Mouse (Mus musculus) cerebellum, adult 18-20 months (tissue): ENCODE results near the gene Usp20.
"Not testable (repeated sequence)": the region's sequence is repeated elsewhere in the genome, so short reads cannot be mapped to it uniquely, and the experiment has no call there.

ENCODE experiments used
- DNase-seq, 2 experiments: peaks; one replicate each; pipeline ENCODE4 v3.0.0; 2021

Usp20 gene

DNA sequence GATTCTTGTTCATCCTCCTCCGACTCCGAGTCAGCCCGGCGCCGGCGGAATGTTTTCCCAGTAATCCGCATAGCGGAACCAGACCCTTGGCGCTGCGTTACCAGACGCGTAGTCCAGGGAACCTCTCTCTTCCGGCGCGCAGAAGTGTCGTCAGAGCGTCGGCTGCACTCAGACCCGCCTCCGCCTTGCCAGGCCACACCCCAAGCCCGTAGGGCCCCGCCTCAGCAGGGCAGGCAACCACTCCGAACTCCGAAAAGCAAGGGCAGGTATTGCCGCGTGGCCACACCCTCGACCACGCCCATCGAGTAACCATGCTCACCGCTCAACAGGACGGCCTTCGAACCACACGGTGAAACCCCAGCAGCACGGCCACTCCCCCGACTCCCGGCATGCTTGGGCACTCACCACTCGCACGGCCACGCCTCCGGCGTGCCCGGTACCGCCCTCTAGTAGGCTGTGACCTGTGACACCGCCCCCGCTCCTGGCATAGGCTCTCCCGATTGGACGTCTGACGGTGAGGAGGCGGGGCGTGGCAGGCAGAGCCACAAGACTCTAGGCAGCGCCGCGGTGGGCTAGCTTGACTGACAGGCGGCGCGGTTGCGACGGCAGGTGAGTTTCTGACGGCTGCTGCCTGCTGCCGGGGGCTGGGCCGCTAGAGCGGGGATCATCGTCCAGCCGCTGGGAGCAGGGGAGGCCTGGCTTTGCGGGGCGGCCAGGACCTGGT lies at the start of gene Usp20, which contains the start of gene BC005624:
Gene Usp20 (plus strand): TSS at position 490 of the 724 bp plus-strand sequence.
Gene BC005624 (minus strand): TSS at position 412 of the 724 bp plus-strand sequence.
- DNase-seq: peak; percentile 99 to 100

DNA sequence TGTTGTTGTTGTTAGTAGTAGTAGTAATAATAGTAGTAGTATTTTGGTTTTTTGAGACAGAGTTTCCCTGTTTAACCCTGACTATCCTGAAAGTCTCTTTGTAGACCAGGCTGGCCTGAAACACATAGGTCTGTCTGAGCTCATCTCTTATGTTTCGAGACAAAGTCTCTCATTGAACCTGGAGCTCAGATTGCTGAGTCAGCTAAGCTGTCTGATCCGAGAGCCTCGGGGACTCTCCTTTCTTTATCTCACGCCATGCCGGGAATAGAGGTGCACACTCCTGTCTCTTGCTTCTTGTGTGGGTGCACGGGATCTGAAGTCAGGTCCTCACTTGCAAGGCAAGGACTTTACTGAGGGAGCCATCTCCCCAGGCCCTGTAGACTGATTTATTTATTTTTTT lies 49.0 kb upstream of the Usp20 start:
- no peak for DNase-seq

DNA sequence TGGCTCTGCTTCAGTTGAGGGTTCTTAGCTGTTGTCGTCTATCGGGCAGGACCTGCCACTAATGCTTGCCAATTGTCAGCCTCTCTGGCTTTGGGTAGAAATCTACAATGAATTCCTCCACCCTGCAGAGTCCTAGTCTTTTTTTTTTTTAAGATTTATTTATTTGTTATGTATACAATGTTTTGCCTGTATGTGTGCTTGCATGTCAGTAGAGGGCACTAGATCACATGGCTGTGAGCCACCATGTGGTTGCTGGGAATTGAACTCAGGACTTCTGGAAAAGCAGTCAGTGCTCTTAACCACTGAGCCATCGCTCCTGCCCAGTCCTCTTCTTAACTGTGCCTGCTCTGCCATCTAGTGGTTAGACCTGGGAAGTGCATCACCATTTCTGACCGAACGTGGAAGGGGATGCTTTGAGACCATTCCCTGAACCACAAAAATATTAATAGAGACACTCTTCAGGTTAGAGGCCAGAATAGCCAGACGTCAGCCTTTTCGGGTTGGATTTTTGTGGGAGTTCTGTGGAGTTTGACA lies 48.1 kb upstream of the Usp20 start:
- DNase-seq: peak; percentile 73 to 78

DNA sequence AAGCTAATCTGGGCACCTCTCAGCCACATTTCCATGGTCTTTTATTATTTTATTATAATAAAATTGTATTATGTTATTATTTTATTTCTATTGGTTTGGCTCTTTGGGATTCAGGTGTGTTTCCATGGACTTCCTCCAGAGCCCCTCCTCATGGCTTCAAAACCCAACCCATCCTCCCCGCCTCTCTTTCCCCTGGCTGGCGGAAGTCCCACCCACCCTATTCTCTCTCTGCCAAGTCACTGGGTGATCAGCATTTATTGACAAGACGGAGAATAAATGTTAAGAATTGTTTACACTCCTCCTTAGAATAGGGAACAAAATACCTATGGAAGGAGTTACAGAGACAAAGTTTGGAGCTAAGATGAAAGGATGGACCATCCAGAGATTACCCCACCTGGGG lies 45.3 kb upstream of the Usp20 start:
- no peak for DNase-seq

DNA sequence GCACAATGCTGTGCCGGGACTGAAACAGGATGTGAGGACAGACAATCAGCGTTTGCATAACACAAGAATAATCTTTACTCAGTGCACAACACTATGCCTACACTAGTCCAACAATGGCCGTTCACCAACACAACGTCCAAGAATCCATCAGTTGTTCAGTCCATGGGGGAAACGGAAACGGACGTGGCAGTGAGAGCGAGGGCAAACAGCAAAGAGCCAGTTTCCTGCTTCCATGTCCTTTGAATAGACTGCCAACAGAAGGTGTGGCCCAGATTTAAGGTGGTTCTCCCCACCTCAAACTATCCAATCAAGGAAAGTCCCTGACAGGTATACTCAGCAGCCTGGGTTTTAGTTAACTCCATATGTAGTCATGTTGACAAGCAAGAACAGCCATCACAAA lies 44.3 kb upstream of the Usp20 start:
- DNase-seq: no peak

DNA sequence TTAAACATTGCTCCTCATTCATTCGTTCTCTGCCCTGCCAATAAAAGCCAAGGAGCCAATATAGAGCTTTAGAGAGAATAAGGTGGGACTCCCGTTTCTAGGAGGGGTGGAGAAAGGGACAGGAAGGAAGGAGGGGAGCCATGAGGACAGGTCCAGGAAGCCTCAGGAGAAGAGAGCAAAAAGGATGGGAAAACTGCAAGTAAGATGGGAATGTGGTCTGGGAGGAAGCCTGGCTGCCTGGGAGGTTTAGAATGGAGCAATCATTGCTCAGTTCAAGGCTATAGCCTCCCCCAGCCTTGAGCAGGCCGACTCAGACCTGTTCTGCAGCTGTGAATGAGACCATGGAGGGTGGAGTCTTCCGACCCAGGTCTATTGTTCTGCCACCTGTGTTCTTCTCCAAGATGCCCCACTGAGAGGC lies 43.5 kb upstream of the Usp20 start:
- DNase-seq: no peak

DNA sequence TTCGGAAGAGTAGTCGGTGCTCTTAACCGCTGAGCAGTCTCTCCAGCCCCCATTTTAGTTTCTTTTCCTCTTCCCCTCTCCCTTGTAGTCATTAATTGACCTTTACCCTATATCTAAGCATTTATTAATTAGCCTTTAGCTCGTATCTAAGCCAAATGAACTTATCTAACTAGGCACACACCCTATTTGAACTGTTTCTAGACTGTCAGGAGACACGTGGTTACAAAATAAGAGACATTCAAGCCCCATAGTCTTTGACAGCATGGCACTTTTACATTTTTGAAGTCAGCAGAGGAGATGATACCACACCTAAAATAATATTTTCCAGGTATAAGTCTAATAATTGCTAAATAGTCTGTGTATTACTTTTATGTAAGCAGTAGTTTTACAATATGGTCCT lies 40.5 kb upstream of the Usp20 start:
- DNase-seq: no peak

DNA sequence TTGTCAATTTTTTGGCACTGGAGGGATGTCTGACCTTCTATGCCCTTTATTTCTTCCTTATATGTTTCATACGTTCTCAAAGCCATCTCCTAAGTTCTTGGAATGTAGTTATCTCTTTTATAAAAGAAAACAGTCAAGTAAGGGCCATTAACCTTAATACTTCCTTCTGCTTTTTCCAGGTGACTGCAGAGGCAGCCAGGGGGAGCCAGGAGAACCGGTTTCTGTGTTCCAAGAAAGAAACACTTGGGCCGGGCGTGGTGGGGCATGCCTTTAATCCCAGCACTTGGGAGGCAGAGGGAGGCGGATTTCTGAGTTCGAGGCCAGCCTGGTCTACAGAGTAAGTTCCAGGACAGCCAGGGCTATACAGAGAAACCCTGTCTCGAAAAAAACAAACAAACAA lies 40.0 kb upstream of the Usp20 start:
- DNase-seq: not testable (repeated sequence)

DNA sequence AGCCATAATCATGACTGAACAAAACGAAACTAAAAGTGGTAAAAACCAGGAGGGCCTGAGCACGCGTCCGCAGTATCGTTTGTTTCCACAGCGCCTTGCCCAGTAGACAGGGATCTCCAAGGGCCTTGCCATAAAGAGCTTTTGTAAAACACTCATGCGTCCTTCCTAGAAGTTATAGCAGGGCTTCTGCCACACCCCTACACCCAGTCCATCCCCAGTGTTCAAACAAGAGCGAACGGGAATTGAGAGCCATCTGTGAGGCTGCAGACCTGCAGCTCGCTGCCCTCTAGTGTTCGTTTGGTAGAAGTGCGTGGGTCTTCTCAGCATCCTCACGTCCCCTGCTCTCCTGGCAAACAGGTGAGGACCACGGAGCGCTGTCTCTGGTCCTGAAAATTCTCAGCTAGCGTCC lies 39.5 kb upstream of the Usp20 start:
- peak; percentile 68 to 72 for DNase-seq

DNA sequence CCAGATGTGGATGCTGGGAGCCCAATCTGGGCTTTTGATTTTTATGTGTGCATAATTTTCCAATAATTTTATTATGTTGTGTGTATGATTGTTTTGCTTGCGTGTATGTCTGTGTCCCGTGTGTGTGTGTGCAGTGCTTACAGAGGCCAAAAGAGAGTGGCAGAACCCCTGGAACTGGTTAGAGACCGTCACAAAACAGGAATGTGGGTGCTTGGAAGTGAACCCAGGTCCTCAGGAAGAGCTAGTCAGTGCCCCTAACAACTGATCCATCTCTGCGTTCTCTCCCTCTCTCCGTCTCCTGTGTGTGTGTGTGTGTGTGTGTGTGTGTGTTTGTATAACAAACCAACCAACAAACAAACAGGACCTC lies 29.6 kb upstream of the Usp20 start:
- no peak for DNase-seq

DNA sequence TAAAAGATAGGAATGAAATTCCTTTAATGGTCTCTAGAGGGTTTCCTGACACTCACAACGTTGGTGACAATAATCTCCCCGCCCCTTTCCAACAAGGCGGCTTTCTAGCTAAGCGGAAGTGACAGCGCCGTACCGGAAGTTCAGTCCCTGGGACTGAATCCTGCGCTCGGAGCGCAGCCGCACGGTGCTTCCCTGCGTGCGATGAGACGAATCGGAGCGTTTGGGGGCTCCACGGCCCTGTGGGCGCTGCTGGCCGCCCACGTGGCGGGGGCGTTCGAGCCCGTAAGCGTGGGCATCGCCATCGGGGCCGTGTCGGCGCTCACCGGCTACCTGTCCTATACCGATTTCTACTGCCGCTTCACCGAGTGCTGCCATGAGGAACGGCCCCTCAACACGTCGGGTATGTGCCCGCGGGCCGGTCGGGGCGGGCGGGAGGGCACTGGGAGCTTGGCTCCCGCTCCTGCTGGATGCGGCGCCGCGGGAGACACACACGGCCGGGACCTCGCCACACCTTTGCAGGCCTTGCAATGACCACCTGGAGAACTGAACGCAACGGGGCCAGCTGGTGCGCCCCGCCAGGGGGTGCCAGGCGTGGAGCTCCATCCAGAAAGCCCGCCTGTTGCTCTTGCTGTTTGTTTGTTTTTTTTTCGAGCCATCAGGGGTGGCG lies 29.1 kb upstream of the Usp20 start, which contains the start of gene Tor1b:
Gene Tor1b (plus strand): TSS at position 136 of the 667 bp plus-strand sequence.
- DNase-seq: peak; percentile 85 to 88

DNA sequence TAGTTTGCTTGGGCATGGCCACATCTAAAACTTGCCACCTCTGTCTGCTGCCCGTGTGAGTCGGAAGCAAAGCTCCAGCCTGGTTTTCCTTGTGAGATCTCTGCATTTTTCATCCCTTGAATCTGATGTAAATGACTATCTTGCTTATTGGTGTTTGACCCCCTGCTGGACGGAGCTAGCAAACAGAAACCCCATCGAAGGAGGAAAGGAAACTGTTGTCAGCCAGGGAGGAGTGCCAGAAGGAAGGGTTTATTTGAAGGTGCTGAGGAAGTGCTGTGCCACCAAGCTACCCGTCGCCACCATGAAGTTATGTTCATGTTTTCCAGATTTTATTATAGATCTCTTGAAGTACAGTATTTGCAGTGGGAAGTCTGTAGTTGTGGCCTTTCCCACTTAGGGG lies 27.3 kb upstream of the Usp20 start:
- DNase-seq: no peak

DNA sequence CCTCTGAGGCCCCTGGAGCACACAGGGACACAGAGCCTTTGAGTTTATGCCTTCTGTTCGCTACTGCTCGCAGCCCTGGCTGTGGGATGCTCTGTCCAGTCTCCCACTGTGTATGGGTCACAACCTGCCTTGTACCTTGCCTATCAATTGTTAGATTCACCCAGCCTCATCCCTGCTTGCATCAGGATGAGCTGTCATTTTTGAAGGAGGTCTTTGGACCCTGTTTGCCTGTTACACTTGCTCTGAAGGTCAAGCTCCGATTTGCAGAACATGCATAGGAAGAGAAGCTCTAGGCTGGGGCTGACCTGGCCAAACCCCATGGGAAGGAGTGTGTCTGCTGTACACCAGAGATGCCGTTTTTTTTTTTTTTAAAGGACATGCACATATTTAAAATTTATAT lies 24.6 kb upstream of the Usp20 start:
- no peak for DNase-seq

DNA sequence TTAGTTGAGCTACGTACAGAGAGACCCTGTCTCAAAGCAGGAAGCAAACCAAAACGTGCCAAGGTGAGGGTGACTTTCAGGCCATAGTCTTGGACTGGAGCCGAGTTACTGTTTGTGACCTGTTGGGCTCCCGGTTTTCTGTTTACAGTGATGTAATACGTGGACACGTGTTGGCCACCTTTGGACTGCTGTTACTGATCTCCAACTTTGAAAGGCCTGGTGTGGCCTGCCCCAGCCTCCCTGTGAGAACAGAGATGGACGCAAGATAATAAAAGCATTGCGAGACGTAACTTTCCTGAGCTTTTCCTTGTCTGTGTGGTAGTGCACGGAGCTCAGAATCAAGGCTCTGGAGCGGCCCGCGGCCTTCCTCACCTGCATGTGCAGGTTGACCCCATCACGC lies 23.4 kb upstream of the Usp20 start:
- DNase-seq: no peak

DNA sequence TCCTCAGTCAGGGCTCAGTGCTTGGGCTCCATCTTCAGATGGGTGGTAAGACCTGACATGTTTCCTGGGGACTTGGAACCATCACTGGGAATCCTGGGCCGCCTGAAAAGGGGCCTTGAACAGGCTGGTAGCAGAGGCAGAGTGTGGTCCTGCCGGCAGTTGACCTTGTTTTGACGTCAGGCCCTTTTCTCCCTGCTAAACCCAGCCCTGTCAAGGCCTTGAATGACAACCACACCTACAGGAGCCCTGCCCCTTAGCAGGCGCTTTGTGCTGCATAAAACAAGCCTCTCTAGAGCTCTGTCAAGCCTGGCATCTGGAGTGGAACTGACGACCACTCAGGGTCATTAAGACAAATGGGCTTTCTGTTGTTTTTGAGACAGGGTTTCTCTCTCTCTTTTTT lies 22.2 kb upstream of the Usp20 start:
- DNase-seq: no peak

DNA sequence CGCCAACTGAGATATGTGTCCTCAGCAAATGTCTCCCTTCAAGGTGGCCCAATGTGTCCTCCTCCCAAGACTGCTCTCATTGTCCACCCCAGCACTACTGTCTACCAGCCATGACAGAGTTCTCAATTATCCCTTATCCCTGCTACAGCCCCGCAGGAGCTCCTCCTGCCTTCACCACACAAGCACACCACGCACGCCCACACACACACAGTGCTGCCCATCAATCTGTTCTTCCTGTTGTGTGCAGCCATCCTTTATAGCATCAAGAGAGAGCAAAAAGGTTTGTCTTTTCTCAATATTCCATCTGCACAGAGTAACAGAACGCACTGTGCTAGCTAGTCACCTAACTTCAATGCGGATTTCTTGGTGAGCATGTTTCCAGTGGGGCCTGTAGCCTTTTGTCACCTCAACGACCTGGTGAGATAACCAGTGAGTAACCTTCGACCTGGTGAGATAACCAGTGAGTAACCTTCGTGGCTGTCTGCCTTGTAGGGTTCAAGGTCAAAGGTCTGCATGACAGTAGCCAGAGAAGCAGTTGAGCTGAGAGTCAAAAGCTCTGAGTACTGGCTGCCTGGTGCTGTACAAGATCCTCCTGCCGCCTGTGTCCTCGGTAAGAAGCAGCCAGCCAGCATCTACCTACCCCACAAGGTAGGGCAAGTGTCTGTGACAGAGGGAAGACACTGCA lies 19.4 kb upstream of the Usp20 start:
- DNase-seq: no peak

DNA sequence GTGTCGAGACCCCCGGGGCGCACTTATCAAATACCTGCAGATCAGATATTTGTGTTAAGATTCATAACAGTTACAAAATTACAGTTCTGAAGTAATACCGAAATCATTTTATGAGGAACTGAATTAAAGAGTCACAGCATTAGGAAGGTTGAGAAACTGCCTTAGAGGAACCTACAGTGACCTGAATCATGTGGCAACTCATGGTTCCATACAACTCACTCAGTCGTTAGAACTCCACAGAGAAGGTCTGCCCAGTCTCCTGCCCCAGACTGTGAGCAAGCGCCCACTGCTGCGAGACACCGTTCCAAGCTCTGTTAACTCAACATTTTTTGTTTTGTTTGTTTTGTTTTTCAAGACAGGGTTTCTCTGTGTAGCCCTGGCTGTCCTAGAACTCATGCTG lies 16.5 kb upstream of the Usp20 start:
- DNase-seq: no peak

DNA sequence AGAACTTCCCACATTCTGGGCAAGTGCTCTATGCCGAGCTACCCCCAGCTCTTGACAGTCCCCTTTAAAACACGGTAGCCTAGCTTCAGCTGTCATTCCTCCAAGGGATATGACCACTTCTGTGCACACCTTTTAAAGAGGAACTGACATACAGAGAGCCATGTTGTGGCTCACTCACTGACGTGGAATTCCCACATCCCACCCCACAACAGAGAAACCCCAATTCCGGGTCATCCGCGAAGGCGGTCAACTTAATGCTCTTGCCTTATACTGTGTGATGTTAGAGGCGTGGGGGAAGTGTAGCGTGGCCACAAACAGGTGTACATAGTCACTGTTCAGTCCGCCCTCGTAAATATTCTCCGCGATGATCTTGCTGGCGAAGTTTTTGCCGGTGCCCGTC lies 15.3 kb upstream of the Usp20 start:
- DNase-seq: no peak

DNA sequence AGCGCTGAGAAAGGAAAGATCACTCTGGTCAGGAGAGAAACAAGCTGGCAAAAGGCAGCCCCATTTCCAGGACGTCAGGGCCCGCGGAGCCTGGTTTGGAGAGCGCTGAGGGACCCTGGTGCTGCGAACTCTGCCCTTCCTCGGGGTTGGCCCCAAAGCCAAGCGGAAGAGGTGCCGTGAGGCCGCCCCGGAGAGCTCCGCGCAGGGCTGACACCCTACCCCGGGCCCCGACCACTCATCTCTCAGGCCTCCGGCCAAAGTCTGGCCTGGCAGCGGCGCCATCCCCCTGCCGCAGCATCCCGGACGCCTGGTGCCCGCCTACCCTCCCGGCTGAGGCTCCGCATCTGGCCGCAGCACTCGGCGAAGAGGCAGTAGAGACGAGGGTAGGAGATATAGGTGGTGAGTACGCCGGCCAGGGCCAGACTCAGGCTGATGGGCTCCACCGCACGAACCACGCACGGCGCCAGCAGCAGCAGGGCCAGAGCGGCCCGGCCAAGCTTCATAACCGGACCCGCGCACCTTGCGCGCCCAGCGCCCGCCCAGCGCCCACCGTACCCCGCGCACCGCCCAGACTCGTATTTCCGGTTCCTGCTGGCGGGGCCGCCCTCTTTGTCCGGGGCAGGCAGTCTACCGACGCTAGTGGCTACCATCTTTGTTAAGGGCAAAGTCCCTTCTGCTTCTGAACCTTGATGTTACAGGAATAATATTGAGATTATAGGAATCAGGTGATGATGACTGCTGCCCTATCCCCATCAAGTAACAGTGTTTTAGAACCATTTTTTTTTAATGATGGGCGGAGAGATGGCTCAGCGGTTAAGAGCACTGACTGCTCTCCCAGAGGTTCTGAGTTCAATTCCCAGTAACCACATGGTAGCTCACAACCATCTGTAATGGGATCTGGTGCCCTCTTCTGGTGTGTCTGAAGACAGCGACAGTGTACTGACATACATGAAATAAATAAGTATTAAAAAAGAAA lies 14.4 kb upstream of the Usp20 start, which contains the start of gene Tor1a:
Gene Tor1a (minus strand): TSS at position 582 of the 976 bp plus-strand sequence.
- peak; percentile 90 for DNase-seq

DNA sequence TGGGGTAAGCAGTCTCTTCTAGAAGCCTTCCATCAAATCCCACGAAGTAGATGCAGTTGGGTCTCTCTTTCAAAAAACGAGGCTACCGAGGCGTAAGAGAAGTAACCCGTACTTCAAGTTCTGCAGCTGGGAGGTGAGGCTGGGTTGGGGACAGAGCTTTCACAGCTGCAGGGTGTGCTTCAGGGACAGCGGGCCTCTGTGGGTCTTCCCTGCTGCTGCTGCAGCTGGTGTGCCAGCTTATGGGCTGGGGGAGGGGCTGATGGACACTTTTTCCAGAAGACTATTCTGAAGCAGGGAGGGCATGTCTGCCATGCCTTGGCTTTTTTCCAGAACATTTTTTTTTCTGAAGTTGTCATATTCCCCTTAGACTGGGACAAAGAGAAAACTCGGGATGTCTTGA lies 945 bp downstream of the Usp20 start:
- DNase-seq: no peak

DNA sequence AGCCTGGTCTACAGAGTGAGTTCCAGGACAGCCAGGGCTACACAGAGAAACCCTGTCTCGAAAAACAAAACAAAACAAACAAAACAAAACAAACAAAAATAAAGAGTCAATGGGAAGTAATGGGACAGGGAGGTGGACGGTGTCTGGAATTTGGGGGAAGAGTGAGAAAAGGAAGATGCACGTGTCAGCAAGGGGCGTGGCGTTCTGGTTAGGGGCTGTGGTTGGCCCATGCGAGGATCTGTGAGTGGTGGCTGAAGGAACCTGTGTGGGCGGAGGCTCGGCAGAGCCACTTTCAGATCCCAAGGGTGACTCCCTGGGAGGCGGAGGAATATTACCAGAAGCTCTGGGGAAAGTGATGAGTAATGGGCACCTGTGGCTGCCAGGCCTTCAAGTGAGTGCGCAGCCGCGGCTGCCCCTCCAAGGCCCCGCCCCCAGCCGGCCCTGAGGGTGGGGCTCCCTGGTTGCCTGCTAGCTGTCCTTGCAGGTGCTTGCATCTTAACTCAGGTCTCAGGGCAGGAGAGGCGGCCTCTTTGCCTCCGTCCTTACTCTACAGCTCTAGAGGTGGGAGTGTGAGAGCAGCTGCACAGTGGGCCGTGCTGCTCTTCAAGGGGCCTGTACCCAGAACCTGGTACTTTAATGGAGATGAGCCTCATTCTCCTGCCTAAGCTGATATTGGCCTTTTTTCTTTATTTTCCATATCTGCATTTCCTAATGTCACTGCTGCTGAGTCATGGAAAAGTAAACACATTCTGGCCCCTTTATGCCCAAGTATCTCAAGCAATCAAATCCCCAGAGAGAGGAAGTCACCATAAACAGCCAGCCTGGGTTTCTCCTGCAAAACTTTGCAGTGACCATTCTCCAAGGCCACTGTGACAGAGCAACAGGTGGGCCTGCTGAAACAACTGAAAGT lies 3.3 kb downstream of the Usp20 start:
- peak in 1 of 2 experiments; percentile 39 for DNase-seq
